Mouse (Mus musculus): ENCODE results near the gene Vmac. TPM values are rescaled to one million over a fixed set of nuclear protein-coding genes. Genes with fewer than 3 reads are reported as not detected.
A peak's percentile ranks its signal among the peaks of the same experiment; 100 is the strongest.

Vmac gene
- total RNA-seq, 2 experiments from 2014 or later: 10.8 to 12.6 TPM

DNA sequence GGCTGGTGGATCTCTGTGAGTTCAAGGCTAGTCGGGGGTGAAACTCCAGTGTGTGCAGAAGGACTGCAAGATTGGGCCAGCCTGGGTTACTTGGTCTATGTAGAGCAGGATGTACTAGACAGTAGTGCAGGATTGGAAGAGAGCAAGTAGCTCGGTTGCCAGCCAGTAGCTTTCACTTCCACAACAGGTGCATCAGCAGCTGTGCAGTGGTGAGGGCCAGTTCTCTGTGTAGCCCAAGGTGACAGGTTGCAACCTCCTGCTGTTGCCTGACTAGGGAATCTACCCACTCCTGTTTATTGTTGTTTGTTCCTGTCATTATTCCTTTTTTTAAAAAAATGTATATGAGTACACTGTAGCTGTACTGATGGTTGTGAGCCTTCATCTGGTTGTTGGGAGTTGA lies 29.1 kb downstream of the Vmac start:
- intact Hi-C loops (cut with DNase I): no loop called here
- DNase-seq: no peak

DNA sequence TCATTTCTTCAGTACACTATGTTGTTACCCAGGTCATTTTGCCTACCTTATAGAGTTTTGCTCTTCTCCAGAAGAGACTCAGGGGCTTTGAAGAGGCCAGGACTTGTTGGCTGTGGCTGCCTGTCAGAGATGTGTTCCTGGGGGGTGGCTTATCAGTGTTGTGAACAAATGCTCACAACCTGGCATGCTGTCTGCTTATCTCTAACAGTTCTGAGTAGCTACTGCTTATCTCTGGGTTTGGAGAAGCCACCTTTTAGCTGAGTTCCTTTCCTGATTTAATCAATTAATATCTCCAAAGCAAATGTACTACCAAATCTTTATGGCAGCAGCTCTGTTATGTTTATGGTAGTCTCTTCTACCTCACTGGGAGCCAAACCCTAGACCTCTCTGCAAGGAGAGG lies 29.8 kb downstream of the Vmac start:
- DNase-seq: no peak
- intact Hi-C loops (cut with DNase I): no loop called here

DNA sequence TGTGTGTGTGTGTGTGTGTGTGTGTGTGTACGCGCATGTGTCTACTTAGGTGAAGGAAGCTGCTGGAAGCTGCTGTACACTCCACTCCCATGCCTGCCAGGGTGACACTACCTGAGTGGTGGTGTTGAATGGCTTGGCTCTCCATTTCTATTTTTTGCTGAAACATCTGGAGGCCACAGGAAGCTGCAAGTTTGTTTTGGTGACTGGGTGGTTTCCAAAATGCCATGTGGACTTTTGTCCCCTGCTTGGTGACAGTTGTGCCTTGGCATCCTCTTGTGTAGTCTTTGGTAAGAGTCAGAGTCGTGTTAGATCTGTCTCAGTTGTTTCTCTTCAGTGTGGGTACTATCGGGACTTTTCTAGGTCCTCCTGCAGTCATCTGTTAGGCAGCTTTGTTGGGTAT lies 31.0 kb downstream of the Vmac start:
- DNase-seq: no peak
- intact Hi-C loops (cut with DNase I): no loop called here

DNA sequence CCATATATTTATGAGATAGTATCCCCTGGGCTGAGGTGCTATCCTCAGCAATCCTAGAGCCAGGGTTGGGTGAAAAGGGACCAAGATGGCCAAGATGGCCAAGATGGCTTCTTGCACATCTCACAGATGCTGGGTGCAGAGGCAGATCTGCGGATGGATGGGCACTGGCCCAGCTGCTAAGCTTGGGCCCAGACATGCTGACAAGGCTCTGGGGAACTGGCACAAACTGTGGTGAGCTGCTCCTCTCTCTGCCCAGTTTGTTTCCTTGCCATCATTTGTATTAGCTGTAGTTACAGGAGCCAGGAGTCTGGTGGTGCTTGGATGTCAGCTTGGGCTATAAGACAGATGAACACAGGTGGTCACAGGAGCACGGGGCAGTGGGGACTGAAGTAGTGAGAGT lies 33.2 kb downstream of the Vmac start:
- DNase-seq: peak; percentile 29
- intact Hi-C loops (cut with DNase I): no loop called here

DNA sequence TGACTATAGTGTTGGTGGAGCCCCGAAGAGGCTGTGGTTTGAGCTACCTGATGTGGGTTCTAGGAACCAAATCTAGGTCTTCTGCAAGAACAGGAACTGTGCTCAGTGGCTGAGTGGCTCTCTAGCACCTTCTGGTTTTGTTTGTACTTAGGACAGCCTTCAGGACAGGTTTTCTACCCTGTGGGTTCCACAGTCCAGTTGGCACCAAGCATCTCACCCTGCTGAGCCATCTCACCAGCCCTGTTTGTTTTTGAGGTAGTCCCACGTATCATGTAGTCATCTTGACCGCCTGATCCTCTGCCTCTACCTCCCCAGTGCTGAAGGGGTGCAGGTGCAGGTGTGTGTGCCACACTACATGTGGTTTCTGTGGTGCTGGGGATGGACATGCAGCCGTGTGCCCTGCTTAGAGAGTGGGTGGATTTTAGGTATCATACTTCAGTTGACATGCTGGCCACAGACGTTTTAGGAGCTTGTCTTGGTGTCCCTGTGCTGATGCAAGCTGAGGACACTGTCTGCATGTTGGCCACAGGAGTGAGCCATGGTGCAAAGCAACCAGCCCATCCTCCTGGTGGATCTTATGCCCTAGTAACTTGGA lies 34.2 kb downstream of the Vmac start:
- intact Hi-C loops (cut with DNase I): no loop called here
- DNase-seq: no peak

- intact Hi-C loops (cut with DNase I): no loop called here
- DNase-seq: no peak
Measured at GRCm38 (mm10) chr17:56682880-56683279, 34.9 kb downstream of the Vmac start.

- no peak for DNase-seq
- intact Hi-C loops (cut with DNase I): no loop called here
Measured at GRCm38 (mm10) chr17:56681791-56682190, 36.0 kb downstream of the Vmac start.

- intact Hi-C loops (cut with DNase I): no loop called here
- peak; percentile 15 for DNase-seq
Measured at GRCm38 (mm10) chr17:56673647-56674416, 44.0 kb downstream of the Vmac start.

DNA sequence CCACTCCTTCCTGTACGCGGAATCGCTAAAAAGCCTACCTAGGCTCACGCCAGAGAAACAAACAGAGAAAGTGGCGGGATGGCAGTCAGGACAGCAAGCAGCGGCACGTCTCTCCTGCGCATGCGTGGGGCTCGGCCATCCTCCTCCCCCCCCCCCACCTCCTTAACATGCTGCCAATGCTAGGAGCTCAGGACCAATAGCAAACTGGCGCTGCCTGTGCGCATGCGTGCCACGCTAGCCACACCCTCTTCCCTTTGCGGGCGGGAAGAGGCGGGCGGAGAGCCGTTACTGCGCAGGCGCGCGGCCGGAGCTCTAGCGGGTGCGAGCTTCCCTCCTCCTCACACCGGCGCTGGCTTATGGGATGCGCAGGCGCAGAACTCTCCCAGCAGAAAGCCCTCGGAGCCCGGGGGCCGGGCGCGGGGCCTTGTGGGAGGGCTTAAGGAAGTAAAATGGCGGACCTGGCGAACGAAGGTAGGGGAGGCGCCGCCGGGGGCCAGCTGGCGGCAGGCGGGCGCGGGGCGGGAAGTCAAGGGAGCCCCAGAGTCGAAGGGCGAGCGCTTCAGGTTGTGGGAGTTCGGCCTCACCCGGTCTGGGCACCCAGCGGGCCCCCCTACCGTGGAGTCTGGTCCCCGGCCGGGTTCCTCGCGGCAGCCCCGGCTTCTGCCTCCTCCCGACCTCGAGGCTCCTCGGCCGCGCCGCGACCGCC lies 44.7 kb downstream of the Vmac start, which contains the start of gene Ranbp3:
Gene Ranbp3, plus strand, starts transcription at position 354 of the 706 bp plus-strand sequence.
- peak; percentile 100 for DNase-seq
- intact Hi-C loops (cut with DNase I): no loop called here

DNA sequence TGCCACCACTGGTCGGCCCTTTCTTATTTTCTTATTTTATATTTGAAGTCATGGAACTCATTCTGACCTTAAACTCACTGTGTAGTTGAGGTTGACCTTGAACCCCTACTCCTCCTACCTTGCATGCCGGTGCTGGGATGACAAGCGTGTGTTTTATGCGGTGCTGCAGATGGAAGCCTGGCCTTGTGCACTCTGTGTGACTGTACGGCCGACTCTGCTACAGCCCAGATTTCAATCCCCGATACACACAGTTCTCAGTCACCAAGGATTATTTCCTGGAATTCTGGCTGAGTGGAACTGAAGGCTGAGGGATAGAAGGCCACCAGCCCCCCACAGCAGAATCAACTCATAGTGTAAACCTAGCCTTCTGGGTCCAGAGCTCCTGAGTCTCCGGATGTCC lies 48.1 kb downstream of the Vmac start:
- no peak for DNase-seq
- intact Hi-C loops (cut with DNase I): no loop called here

- intact Hi-C loops (cut with DNase I): no loop called here
- DNase-seq: peak; percentile 92
Measured at GRCm38 (mm10) chr17:56668384-56669144, 49.3 kb downstream of the Vmac start.

GRCm38 (mm10) chr17:56667591-56667990 lies 50.2 kb downstream of the Vmac start:
- no peak for DNase-seq
- intact Hi-C loops (cut with DNase I): no loop called here

DNA sequence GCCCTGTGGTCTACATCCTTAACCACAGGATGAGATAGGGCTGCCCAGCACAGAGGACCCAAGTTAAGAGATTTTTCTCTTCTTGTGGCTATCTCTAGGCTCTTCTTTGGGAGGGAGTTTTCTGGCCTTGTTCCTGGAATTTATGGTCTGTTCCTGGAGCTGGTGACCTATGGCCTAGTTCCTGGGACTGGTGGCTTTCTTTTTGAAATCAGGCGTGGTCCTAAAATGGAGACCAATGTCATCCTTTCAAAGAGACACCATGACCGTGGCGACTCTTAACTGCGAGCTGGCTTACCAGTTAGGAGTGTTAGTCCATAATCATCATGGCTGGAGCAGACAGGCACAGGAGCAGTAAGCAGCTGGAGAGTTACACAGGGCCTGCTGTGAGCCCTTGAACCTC lies 51.4 kb downstream of the Vmac start:
- intact Hi-C loops (cut with DNase I): no loop called here
- DNase-seq: no peak

- intact Hi-C loops (cut with DNase I): no loop called here
- no peak for DNase-seq
Measured at GRCm38 (mm10) chr17:56664333-56664732, 53.5 kb downstream of the Vmac start.

Other genes starting within 250 kb of the Vmac start
- gene Ptprs, start 241.5 kb downstream of the Vmac start, total RNA-seq (2021): 100 to 1,000 TPM; 821 to 872 TPM
- gene Znrf4, start 205.6 kb downstream of the Vmac start, total RNA-seq (2021): not detected
- gene Gm20219, start 163.6 kb downstream of the Vmac start, total RNA-seq (2021): 1 to 10 TPM; 1.9 to 2.2 TPM
- gene Safb2, start 133.4 kb downstream of the Vmac start, total RNA-seq (2021): 100 to 1,000 TPM; 105 to 107 TPM
- gene Safb, start 133.2 kb downstream of the Vmac start, total RNA-seq (2021): 100 to 1,000 TPM; 173 to 188 TPM
- 100 to 1,000 TPM; 119 to 135 TPM for gene 2410015M20Rik, start 108.3 kb downstream of the Vmac start, total RNA-seq (2021)
- 100 to 1,000 TPM; 563 to 595 TPM for gene Rpl36, start 104.6 kb downstream of the Vmac start, total RNA-seq (2021)
- 10 to 100 TPM; 61.5 to 63.4 TPM for gene Lonp1, start 91.1 kb downstream of the Vmac start, total RNA-seq (2021)
- 1 to 10 TPM; 1.3 to 2.2 TPM for gene Catsperd, start 89.9 kb downstream of the Vmac start, total RNA-seq (2021)
- 100 to 1,000 TPM; 102 to 112 TPM for gene Ranbp3, start 44.7 kb downstream of the Vmac start, total RNA-seq (2021)
- 100 to 1,000 TPM; 187 to 194 TPM for gene Ndufa11, start 255 bp downstream of the Vmac start, total RNA-seq (2021)
- 1 to 10 TPM; 1.2 to 1.3 TPM for gene Nrtn, start 39.5 kb upstream of the Vmac start, total RNA-seq (2021)
- 10 to 100 TPM; 80.0 to 90.4 TPM for gene Dus3l, start 46.7 kb upstream of the Vmac start, total RNA-seq (2021)
- gene Prr22, start 52.2 kb upstream of the Vmac start, total RNA-seq (2021): 1 to 10 TPM; 1.2 TPM
- gene Rfx2, start 113.0 kb upstream of the Vmac start, total RNA-seq (2021): 1 to 10 TPM; 2.4 to 3.4 TPM
- gene Acsbg2, start 156.4 kb upstream of the Vmac start, total RNA-seq (2021): not detected
- gene 1700061G19Rik, start 157.5 kb upstream of the Vmac start, total RNA-seq (2021): under 1 TPM; 0.16 to 0.56 TPM
- 100 to 1,000 TPM; 104 to 114 TPM for gene Mllt1, start 217.4 kb upstream of the Vmac start, total RNA-seq (2021)